Comparison of ENCODE assay signal across 9 mouse cellular contexts in the genomic region with DNA sequence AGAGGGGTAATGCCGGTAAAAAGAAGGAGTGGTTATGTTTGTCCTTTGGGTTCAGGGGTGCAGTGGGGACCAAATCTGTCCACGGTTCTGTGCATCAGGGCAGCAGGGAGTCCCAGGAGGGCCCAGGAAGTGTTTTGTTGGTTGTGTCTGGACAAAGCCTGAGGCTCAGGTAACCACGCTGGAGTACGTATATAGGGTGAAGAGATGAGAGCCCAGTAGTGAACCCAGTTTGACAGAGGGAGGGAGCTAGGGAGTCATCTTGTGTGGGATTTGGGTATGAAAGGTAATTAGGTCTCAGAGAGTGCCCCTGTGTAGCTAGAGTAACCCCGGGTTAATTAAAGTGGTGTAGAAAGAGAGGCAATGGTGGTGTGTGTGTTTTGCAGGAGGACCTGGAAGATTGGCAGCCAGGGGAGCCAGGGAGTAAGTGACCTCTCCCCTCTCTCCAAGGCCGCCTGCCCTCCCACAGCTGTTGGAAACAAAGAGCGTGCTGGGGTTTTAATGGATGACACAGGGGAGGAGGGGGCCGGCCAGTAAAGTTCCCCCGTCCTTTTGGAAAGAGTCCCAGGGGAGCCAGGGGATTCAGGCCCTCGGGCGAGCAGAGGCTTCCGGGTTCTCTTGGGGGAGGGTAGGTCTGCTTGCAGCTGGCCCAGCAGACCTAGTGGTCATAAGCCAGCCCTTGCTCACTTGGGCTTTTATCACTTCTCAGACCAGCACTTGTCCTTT. TPM values are rescaled to one million over a fixed set of nuclear protein-coding genes. Genes with fewer than 3 reads are reported as not detected.
DNase-seq lines count a peak whose midpoint lies in the region; ATAC-seq and TF ChIP-seq lines count a peak whose summit lies in the region.
"Had no signal": no experiment of that assay in that cellular context is flagged by ENCODE, and none has a peak within 500 bp of the region (broad histone marks: within the 10 kb centered on the region; RNA-seq: fewer than 3 reads in every experiment).

No protein-coding gene starts in this region.

- peak overlapping the region; percentile 99 for H3K27ac ChIP-seq in heart, embryonic 10.5 days
- no peak overlapping the region for H3K27ac ChIP-seq in bone marrow macrophage, adult 2 months (ENCODE audit: insufficient read depth, low read depth, low read length)
- H3K27ac ChIP-seq in forebrain, postnatal 0 days (ENCODE audit: low read depth, low read length), result peak overlapping the region; percentile 95
- H3K27ac ChIP-seq in stomach, embryonic 15.5 days, result peak overlapping the region; percentile 86
- H3K27ac ChIP-seq: macrophage had no signal

- H3K4me2 ChIP-seq in forebrain, postnatal 0 days (ENCODE audit: low read depth), result peak overlapping the region; percentile 89
- peak overlapping the region; percentile 75 for H3K4me2 ChIP-seq in stomach, embryonic 15.5 days

- peak overlapping the region; percentile 92 for H3K9ac ChIP-seq in forebrain, postnatal 0 days
- H3K9ac ChIP-seq in stomach, embryonic 15.5 days, result peak overlapping the region; percentile 94

- TF ChIP-seq CTCF in bone marrow macrophage, adult 2 months (IDR thresholded peaks at IDR 0.05; ENCODE audit: low read depth, low read length), result no peak
- TF ChIP-seq CTCF in forebrain, postnatal 0 days (IDR thresholded peaks at IDR 0.05; ENCODE audit: low read depth), result peak; percentile 30

- H3K27me3 ChIP-seq in heart, embryonic 10.5 days (ENCODE audit: insufficient read depth, poor library complexity, severe bottlenecking), result no peaks in the 10 kb centered on the region
- H3K27me3 ChIP-seq in forebrain, postnatal 0 days (ENCODE audit: insufficient read depth, low read length), result no peaks in the 10 kb centered on the region
- no peaks in the 10 kb centered on the region for H3K27me3 ChIP-seq in stomach, embryonic 15.5 days (replicated peaks)

- H3K4me1 ChIP-seq in heart, embryonic 10.5 days, result peaks cover 10% of the 10 kb centered on the region; the same call in 1 of the 2 replicates
- no peaks in the 10 kb centered on the region for H3K4me1 ChIP-seq in bone marrow macrophage, adult 2 months (ENCODE audit: control insufficient read depth, insufficient read depth, low read length)
- peaks cover 3% of the 10 kb centered on the region; the same call in 1 of the 2 replicates for H3K4me1 ChIP-seq in forebrain, postnatal 0 days (ENCODE audit: insufficient read depth)
- peaks cover 11% of the 10 kb centered on the region; the same call in 1 of the 2 replicates for H3K4me1 ChIP-seq in stomach, embryonic 15.5 days

- H3K4me3 ChIP-seq in heart, embryonic 10.5 days, result peak overlapping the region; percentile 96
- peak overlapping the region; percentile 62 for H3K4me3 ChIP-seq in bone marrow macrophage, adult 2 months (ENCODE audit: insufficient read depth, low read length)
- H3K4me3 ChIP-seq in forebrain, postnatal 0 days (ENCODE audit: low read depth, low read length), result peak overlapping the region; percentile 95
- peak overlapping the region; percentile 84 for H3K4me3 ChIP-seq in stomach, embryonic 15.5 days (replicated peaks)

- under 1% methylated on average over 12 of the region's 12 CpGs for WGBS in heart, embryonic 10.5 days
- 0% methylated on average over 12 of the region's 12 CpGs for WGBS in forebrain, postnatal 0 days
- 3% methylated on average over 12 of the region's 12 CpGs for WGBS in stomach, embryonic 15.5 days

- DNase-seq in heart, embryonic 10.5 days (ENCODE audit: low spot score), result peak; percentile 81
- DNase-seq in heart, adult 8-10 months (ENCODE audit: low spot score), result no peak
- peak; percentile 63 for DNase-seq in forebrain, postnatal 0 days
- peak; percentile 46 for DNase-seq in kidney, postnatal 14 days
- no peak for DNase-seq in gastrocnemius, postnatal 25 days

- H3K36me3 ChIP-seq in heart, embryonic 10.5 days, result peaks cover 11% of the 10 kb centered on the region; the same call in 1 of the 2 replicates
- H3K36me3 ChIP-seq in forebrain, postnatal 0 days (ENCODE audit: insufficient read depth), result no peaks in the 10 kb centered on the region
- no peaks in the 10 kb centered on the region for H3K36me3 ChIP-seq in stomach, embryonic 15.5 days

- peak; percentile 15 for ATAC-seq in forebrain, postnatal 0 days
- 0 out of 2 replicates have a peak, but pooled peaks have one; percentile 7 for ATAC-seq in megakaryocyte-erythroid progenitor cell, adult 5-6 weeks (replicated peaks; ENCODE audit: low FRiP score, low TSS enrichment, poor library complexity, severe bottlenecking)
- peak; percentile 23; the same call in 1 of the 2 replicates for ATAC-seq in stomach, embryonic 15.5 days (ENCODE audit: insufficient read depth, low FRiP score, low read depth)

- no peaks in the 10 kb centered on the region for H3K9me3 ChIP-seq in heart, embryonic 10.5 days
- no peaks in the 10 kb centered on the region for H3K9me3 ChIP-seq in forebrain, postnatal 0 days (ENCODE audit: low read length)
- H3K9me3 ChIP-seq in stomach, embryonic 15.5 days, result no peaks in the 10 kb centered on the region

- no peak for TF ChIP-seq POLR2A in bone marrow macrophage, adult 2 months (IDR thresholded peaks at IDR 0.05; ENCODE audit: borderline replicate concordance, low read depth, low read length)

RNA-seq across cellular contexts. Expression of gene Tmeff1, which starts 1.3 kb away (rescaled TPM):
- 51.6 and 76.4 TPM in 2 replicates for polyA plus RNA-seq in heart, embryonic 10.5 days (2016; fragmentation: Nextera tagmentation; extraction: Ambion mirVana)
- total RNA-seq in heart, adult 8-10 months (2022), result 10 to 100 TPM in 2 of 4 experiments, 1 to 10 TPM in 2; 7.1 to 12.0 (median 9.5) TPM
- polyA plus RNA-seq in bone marrow macrophage, adult 2 months (2012; ENCODE audit: insufficient read depth, insufficient read length, missing spikeins), result 0.47 TPM in 1 of 2 replicates, not detected in the other
- 331 and 345 TPM in 2 replicates for total RNA-seq in forebrain, postnatal 0 days (2014; rRNA removed)
- polyA plus RNA-seq in forebrain, postnatal 0 days (2015; fragmentation: Nextera tagmentation; extraction: Ambion mirVana), result 189 and 202 TPM in 2 replicates
- total RNA-seq in megakaryocyte-erythroid progenitor cell, adult 5-6 weeks (2014; fragmentation: Nextera tagmentation), result not detected in 2 replicates
- 0.95 TPM in 1 of 2 replicates, not detected in the other for total RNA-seq in megakaryocyte-erythroid progenitor cell, adult 5-6 weeks (2017)
- 52.2 and 53.9 TPM in 2 replicates for polyA plus RNA-seq in stomach, embryonic 15.5 days (2015; fragmentation: Nextera tagmentation; extraction: Ambion mirVana)
- 1 to 10 TPM in 1 of 2 experiments, under 1 TPM in 1; 0.20 to 2.3 TPM for total RNA-seq in gastrocnemius, postnatal 25 days (2021)
- polyA plus RNA-seq: macrophage had no signal

RNA-seq across cellular contexts. Expression of gene Msantd3, which starts 46.5 kb away (rescaled TPM):
- polyA plus RNA-seq in heart, embryonic 10.5 days (2016; fragmentation: Nextera tagmentation; extraction: Ambion mirVana), result 29.7 and 32.3 TPM in 2 replicates
- total RNA-seq in heart, adult 8-10 months (2022), result 10 to 100 TPM; 15.8 to 22.8 (median 19.3) TPM
- 0.67 and 1.4 TPM in 2 replicates for polyA plus RNA-seq in bone marrow macrophage, adult 2 months (2012; ENCODE audit: insufficient read depth, insufficient read length, missing spikeins)
- total RNA-seq in forebrain, postnatal 0 days (2014; rRNA removed), result 51.1 and 52.9 TPM in 2 replicates
- 36.3 and 43.8 TPM in 2 replicates for polyA plus RNA-seq in forebrain, postnatal 0 days (2015; fragmentation: Nextera tagmentation; extraction: Ambion mirVana)
- total RNA-seq in megakaryocyte-erythroid progenitor cell, adult 5-6 weeks (2014; fragmentation: Nextera tagmentation), result 0.57 TPM in 1 of 2 replicates, not detected in the other
- total RNA-seq in megakaryocyte-erythroid progenitor cell, adult 5-6 weeks (2017), result 3.3 and 6.8 TPM in 2 replicates
- polyA plus RNA-seq in stomach, embryonic 15.5 days (2015; fragmentation: Nextera tagmentation; extraction: Ambion mirVana), result 20.7 and 21.1 TPM in 2 replicates
- total RNA-seq in gastrocnemius, postnatal 25 days (2021), result 10 to 100 TPM; 18.1 to 22.1 TPM

Comparison
In these comparisons a context has a peak if more than half of its experiments do, and no peak if none do; other contexts are left out.
1. DNase-seq: peak in heart, embryonic 10.5 days (single experiment), forebrain, postnatal 0 days (single experiment) and kidney, postnatal 14 days (single experiment); none in heart, adult 8-10 months (single experiment) and gastrocnemius, postnatal 25 days (single experiment).
2. RNA of gene Tmeff1, which starts 1.3 kb away (total RNA-seq): 331 to 345 TPM in forebrain, postnatal 0 days; 7.1 to 12.0 TPM in heart, adult 8-10 months, 0.20 to 2.3 TPM in gastrocnemius, postnatal 25 days and 0.95 TPM in megakaryocyte-erythroid progenitor cell, adult 5-6 weeks; every median in the first group is over 10 times any median in the second.
3. Peak in every context shown above with its lines, with median percentiles within 50 percentile points of each other: H3K4me3 ChIP-seq and ATAC-seq.